Mouse (Mus musculus) left cerebral cortex, postnatal 36 days (tissue): Measurements from ENCODE around the gene Mpdu1. TPM values are rescaled to one million over a fixed set of nuclear protein-coding genes. Genes with fewer than 3 reads are reported as not detected.

ENCODE experiments used
- DNase-seq, 2 experiments: peaks; one replicate each; pipeline ENCODE4 v3.0.0; 2021 to 2022; ENCODE audit warnings: low spot score in 2 of 2, mixed read lengths in 1 of 2
- intact Hi-C: fragments of 180-260 bp; cut with DNase I; formaldehyde crosslinking; loops from one replicate; pipeline ENCODE4 v1.15.1; 2025
- total RNA-seq, 2 experiments: library from RNA; stranded (reverse); gene quantifications; 2 replicates each; pipeline ENCODE4 v1.2.3; 2021

Gene Mpdu1
- total RNA-seq, 2 experiments from 2014 or later: 59.8 to 62.3 TPM

GRCm38 (mm10) chr11:69692863-69693262 lies 30.4 kb upstream of the Mpdu1 start:
- intact Hi-C loops: no loop called here
- DNase-seq: no peak

- intact Hi-C loops: no loop called here
- DNase-seq: no peak
These were observed 29.9 kb upstream of the Mpdu1 start for GRCm38 (mm10) chr11:69692196-69692811.

GRCm38 (mm10) chr11:69689891-69690290 lies 27.4 kb upstream of the Mpdu1 start:
- intact Hi-C loops: no loop called here
- no peak for DNase-seq

GRCm38 (mm10) chr11:69687061-69687460 lies 24.6 kb upstream of the Mpdu1 start:
- no peak for DNase-seq
- intact Hi-C loops: no loop called here

- peak in 1 of 2 experiments; percentile 41 for DNase-seq
- intact Hi-C loops: no loop called here
These were observed 23.9 kb upstream of the Mpdu1 start for GRCm38 (mm10) chr11:69686377-69686776.

- intact Hi-C loops: no loop called here
- peak in 1 of 2 experiments; percentile 44 for DNase-seq
These were observed 23.2 kb upstream of the Mpdu1 start, which contains the start of gene Tnfsf13 for GRCm38 (mm10) chr11:69685526-69686148. Gene Tnfsf13 (minus strand): TSS chr11:69685784.

GRCm38 (mm10) chr11:69684936-69685335 lies 22.5 kb upstream of the Mpdu1 start:
- DNase-seq: no peak
- intact Hi-C loops: loop anchor here (5.0 kb wide), 1 partner anchor 217 kb away; the partner anchor contains the start of genes 2810408A11Rik and Neurl4

- DNase-seq: no peak
- intact Hi-C loops: loop anchor here (5.0 kb wide), 1 partner anchor 218 kb away; the partner anchor contains the start of genes 2810408A11Rik and Neurl4
These were observed 21.8 kb upstream of the Mpdu1 start for GRCm38 (mm10) chr11:69684128-69684745.

GRCm38 (mm10) chr11:69683576-69683975 lies 21.1 kb upstream of the Mpdu1 start:
- intact Hi-C loops: loop anchor here (2.0 to 5.0 kb wide), 2 partner anchors 33 to 219 kb away; partner anchors contain the start of genes 2810408A11Rik and Neurl4

GRCm38 (mm10) chr11:69682840-69683533 lies 20.5 kb upstream of the Mpdu1 start:
- intact Hi-C loops: loop anchor here (1.0 to 5.0 kb wide), 3 partner anchors 34 to 219 kb away; partner anchors contain the start of genes 2810408A11Rik and Neurl4
- peak; percentile 82 to 86 for DNase-seq

More at GRCm38 (mm10) chr11:69683576-69683975, 21.1 kb upstream of the Mpdu1 start:
- no peak for DNase-seq

- intact Hi-C loops: loop anchor here (1.0 to 5.0 kb wide), 3 partner anchors 34 to 220 kb away; partner anchors contain the start of genes 2810408A11Rik and Neurl4
- no peak for DNase-seq
These were observed 19.9 kb upstream of the Mpdu1 start for GRCm38 (mm10) chr11:69682209-69682839.

GRCm38 (mm10) chr11:69681314-69682208 lies 19.1 kb upstream of the Mpdu1 start, which contains the start of gene Senp3:
Gene Senp3 (minus strand): TSS chr11:69682084.
- intact Hi-C loops: loop anchor here (1.0 to 5.0 kb wide), 4 partner anchors 9 to 221 kb away; partner anchors contain the start of genes 2810408A11Rik, Eif4a1 and Neurl4
- DNase-seq: peak; percentile 97 to 99

- intact Hi-C loops: loop anchor here (5.0 kb wide), 1 partner anchor 222 kb away; the partner anchor contains the start of genes 2810408A11Rik and Neurl4
- DNase-seq: no peak
These were observed 17.9 kb upstream of the Mpdu1 start for GRCm38 (mm10) chr11:69680136-69680855.

GRCm38 (mm10) chr11:69679144-69679543 lies 16.7 kb upstream of the Mpdu1 start:
- intact Hi-C loops: no loop called here
- DNase-seq: no peak

GRCm38 (mm10) chr11:69672211-69672706 lies 9.8 kb upstream of the Mpdu1 start, which contains the start of gene Eif4a1:
Gene Eif4a1 (minus strand): TSS chr11:69672423.
- peak; percentile 100 for DNase-seq
- intact Hi-C loops: loop anchor here (1.0 kb wide), 1 partner anchor 9 kb away; no protein-coding TSS in a partner anchor

GRCm38 (mm10) chr11:69671726-69672124 lies 9.3 kb upstream of the Mpdu1 start:
- intact Hi-C loops: loop anchor here (1.0 kb wide), 1 partner anchor 10 kb away; no protein-coding TSS in a partner anchor
- peak in 1 of 2 experiments; percentile 31 for DNase-seq
